Mouse (Mus musculus) erythroblast, adult 5-6 weeks (primary cell): Measurements from ENCODE around the gene Pvr. TPM values are rescaled to one million over a fixed set of nuclear protein-coding genes. Genes with fewer than 3 reads are reported as not detected.
"Not testable (repeated sequence)": the region's sequence is repeated elsewhere in the genome, so short reads cannot be mapped to it uniquely, and the experiment has no call there.

Experiments
- ATAC-seq: replicated peaks from 2 replicates; pipeline ENCODE4 v1.8.0; 2016; ENCODE audit warnings: moderate number of reproducible peaks, mild to moderate bottlenecking, moderate TSS enrichment, inconsistent platforms; ENCODE audit not compliant: poor library complexity, low FRiP score, severe bottlenecking
- total RNA-seq, 2 experiments: library from RNA; stranded (forward) in 1 of 2; stranded (reverse) in 1 of 2; fragments of 150-400 nt in 1 of 2; fragments of 200-764, 138-1000 nt in 1 of 2; gene quantifications; 2 replicates each; pipeline versions ENCODE4 v1.2.3 to v1.2.4; 2015 to 2017; ENCODE audit warnings: low replicate concordance in 2 of 2

Pvr gene
- total RNA-seq, 2 experiments from 2014 or later = 1.9 TPM; not detected in 1

GRCm38 (mm10) chr7:19935961-19936360, 15.0 kb upstream of the Pvr start:
- ATAC-seq = no peak

- ATAC-seq = no peak
Observed at GRCm38 (mm10) chr7:19935171-19935751, 14.3 kb upstream of the Pvr start.

- ATAC-seq = no peak
Observed at GRCm38 (mm10) chr7:19932877-19933809, 12.2 kb upstream of the Pvr start.

GRCm38 (mm10) chr7:19932133-19932876, 11.3 kb upstream of the Pvr start:
- ATAC-seq = no peak

GRCm38 (mm10) chr7:19930481-19930880, 9.5 kb upstream of the Pvr start:
- ATAC-seq = not testable (repeated sequence)

GRCm38 (mm10) chr7:19928486-19928885, 7.5 kb upstream of the Pvr start:
- ATAC-seq = no peak

- ATAC-seq = no peak
Observed at GRCm38 (mm10) chr7:19926849-19927480, 6.0 kb upstream of the Pvr start.

- no peak for ATAC-seq
Observed at GRCm38 (mm10) chr7:19925376-19925775, 4.4 kb upstream of the Pvr start.

- no peak for ATAC-seq
Observed at GRCm38 (mm10) chr7:19923797-19924196, 2.8 kb upstream of the Pvr start.

- ATAC-seq = no peak
Observed at GRCm38 (mm10) chr7:19923354-19923753, 2.4 kb upstream of the Pvr start.

GRCm38 (mm10) chr7:19920166-19920505, 824 bp downstream of the Pvr start:
- no peak for ATAC-seq

GRCm38 (mm10) chr7:19914558-19914957, 6.4 kb downstream of the Pvr start:
- ATAC-seq = no peak

GRCm38 (mm10) chr7:19911695-19912524, 9.1 kb downstream of the Pvr start:
- no peak for ATAC-seq

GRCm38 (mm10) chr7:19911292-19911658, 9.7 kb downstream of the Pvr start:
- no peak for ATAC-seq

GRCm38 (mm10) chr7:19910421-19911291, 10.3 kb downstream of the Pvr start:
- ATAC-seq = peak; percentile 67; the same call in 1 of the 2 replicates

- ATAC-seq = no peak
Observed at GRCm38 (mm10) chr7:19889881-19890280, 31.1 kb downstream of the Pvr start.

GRCm38 (mm10) chr7:19887849-19888248, 33.1 kb downstream of the Pvr start, which contains the start of gene Ceacam19:
Gene Ceacam19 (minus strand): TSS chr7:19887965.
- no peak for ATAC-seq

GRCm38 (mm10) chr7:19880754-19881153, 40.2 kb downstream of the Pvr start:
- ATAC-seq = no peak
